Mouse (Mus musculus) cerebellum, adult 2 months (tissue): ENCODE measurements at regions not wholly inside any gene's neighbourhood (a gene's known extent, or its start where the extent isn't known, plus 50 kb on each side); places are given as distances from the start of the nearest gene placed in this dataset.

Source experiments
- CTCF ChIP-seq: fragments of 200-500 bp; IDR thresholded peaks from 2 replicates; pipeline ENCODE4 v1.5.1; 2011; ENCODE audit warnings: low read depth, mild to moderate bottlenecking, control low read depth, low read length, moderate library complexity, borderline replicate concordance; ENCODE audit not compliant: insufficient read depth
- POLR2A ChIP-seq: fragments of 200-500 bp; IDR thresholded peaks from 2 replicates; pipeline ENCODE4 v1.6.1; 2011; ENCODE audit warnings: low read length, control low read depth, borderline replicate concordance; ENCODE audit not compliant: insufficient read depth

GRCm38 (mm10) chr7:71047201-71047600, 304.1 kb downstream of the Gm10295 start:
- TF ChIP-seq POLR2A, result no peak
- TF ChIP-seq CTCF, result no peak
